Mouse (Mus musculus) stomach, embryonic 16.5 days (tissue): ENCODE data around the gene Psmb7. TPM values are rescaled to one million over a fixed set of nuclear protein-coding genes. Genes with fewer than 3 reads are reported as not detected.

Experiments used
- ATAC-seq: fragments of 200-750 bp; cut with Nextera tagmentation; 2 replicates; pipeline ENCODE4 v1.8.0; 2017; ENCODE audit warnings: moderate number of reproducible peaks, moderate TSS enrichment; ENCODE audit not compliant: insufficient read depth, low FRiP score
- H3K27ac ChIP-seq: fragments of 300-500 bp; sonication (generic); 2 replicates; pipeline ENCODE4 v1.5.1; 2014; ENCODE audit warnings: low read length
- H3K27me3 ChIP-seq: fragments of 300-500 bp; sonication (generic); 2 replicates; pipeline ENCODE4 v1.6.1; 2014; ENCODE audit warnings: low read length, control low read depth, mixed read lengths; ENCODE audit not compliant: control insufficient read depth, insufficient read depth
- H3K36me3 ChIP-seq: fragments of 300-500 bp; sonication (generic); 2 replicates; pipeline ENCODE4 v1.6.1; 2014; ENCODE audit warnings: low read length; ENCODE audit not compliant: control insufficient read depth, insufficient read depth
- H3K4me1 ChIP-seq: fragments of 300-500 bp; sonication (generic); 2 replicates; pipeline ENCODE4 v1.6.1; 2014; ENCODE audit warnings: low read length, control low read depth, mixed read lengths; ENCODE audit not compliant: control insufficient read depth, insufficient read depth
- H3K4me2 ChIP-seq: fragments of 300-500 bp; sonication (generic); 2 replicates; pipeline ENCODE4 v1.6.1; 2014; ENCODE audit warnings: low read depth, low read length, mixed read lengths
- H3K4me3 ChIP-seq: fragments of 300-500 bp; sonication (generic); replicated peaks from 2 replicates; pipeline ENCODE4 v1.5.1; 2014; ENCODE audit warnings: mild to moderate bottlenecking, low read length
- H3K9ac ChIP-seq: fragments of 300-500 bp; sonication (generic); 2 replicates; pipeline ENCODE4 v1.6.1; 2014; ENCODE audit warnings: low read length
- H3K9me3 ChIP-seq: fragments of 300-500 bp; sonication (generic); replicated peaks from 2 replicates; pipeline ENCODE4 v1.6.1; 2016; ENCODE audit warnings: low read length, control low read depth; ENCODE audit not compliant: control insufficient read depth
- WGBS: fragments of 180-500 bp; shearing (Covaris S2); extraction: QIAGEN DNeasy Blood & Tissue Kit; methylation state at CpG from one replicate; pipeline ENCODE4 v1.1.7; 2014; 5-methylcytosine and 5-hydroxymethylcytosine counted together
- polyA plus RNA-seq: library from polyadenylated mRNA; unstranded; fragments of >200 nt; fragmentation: Nextera tagmentation; extraction: Ambion mirVana; gene quantifications from 2 replicates; pipeline ENCODE4 v1.2.1, GENCODE M21; 2015

Gene Psmb7
- 211 and 213 TPM in 2 replicates for polyA plus RNA-seq

DNA sequence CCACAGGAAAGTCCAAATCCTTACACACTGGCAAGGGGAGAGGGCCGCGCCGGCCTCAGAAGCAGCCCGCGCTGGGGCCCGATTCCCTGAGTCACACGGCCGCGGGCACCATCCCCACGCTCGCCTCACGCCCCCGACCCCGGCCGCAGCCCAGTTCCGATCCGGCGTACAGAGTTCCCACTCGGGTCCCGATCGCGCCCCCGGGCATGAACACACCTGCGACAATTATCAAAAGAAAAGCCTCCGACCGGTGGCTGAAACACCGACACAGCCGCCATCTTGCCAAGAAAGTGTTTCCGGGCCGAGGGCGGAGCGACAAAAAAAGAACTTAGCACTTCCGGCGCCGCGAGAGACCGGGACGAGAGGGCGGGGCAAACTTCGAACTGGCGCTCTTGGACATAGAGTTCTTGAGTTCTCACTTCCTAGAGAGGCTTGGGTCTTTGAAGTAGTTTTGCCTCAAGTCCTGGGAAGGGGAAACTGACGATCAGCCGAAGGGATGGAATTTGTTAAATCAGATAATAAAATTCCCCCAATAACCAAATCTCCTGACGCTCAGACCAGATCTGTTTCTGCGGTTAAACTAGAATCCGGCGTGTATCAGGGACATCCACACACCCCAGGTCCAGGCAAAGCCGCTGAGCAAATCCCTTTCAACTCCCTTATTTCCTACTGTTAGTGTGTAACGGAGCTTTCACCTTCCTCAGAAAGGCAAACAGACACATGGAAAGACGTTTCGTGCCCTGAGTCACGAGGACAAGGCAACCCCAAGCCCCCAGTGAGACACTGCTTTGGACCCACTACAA is at the start of gene Psmb7:
Gene Psmb7 (minus strand): TSS at position 463 of the 803 bp plus-strand sequence.
- Histone ChIP-seq H3K9me3 (no peaks in the 10 kb centered on the region), H3K27me3 (no peaks in the 10 kb centered on the region), H3K9ac (peak within 1 kb of the TSS; percentile 85), H3K4me2 (peak within 1 kb of the TSS; percentile 75), H3K4me3 (peak within 1 kb of the TSS; percentile 82), H3K4me1 (peaks cover 9% of the 10 kb centered on the region; the same call in 1 of the 2 replicates), H3K36me3 (peaks cover 18% of the 10 kb centered on the region; the same call in 1 of the 2 replicates), H3K27ac (0 out of 2 replicates have a peak within 1 kb of the TSS, but pooled peaks have one; percentile 39)
- ATAC-seq, result peak; percentile 89
- 2% methylated on average over 52 of the region's 52 CpGs for WGBS

- H3K4me3 ChIP-seq, result no peak overlapping the region
- H3K27ac ChIP-seq, result no peak overlapping the region
- H3K4me1 ChIP-seq, result peaks cover 7% of the 10 kb centered on the region; the same call in 1 of the 2 replicates
- no peak overlapping the region for H3K9ac ChIP-seq
- H3K9me3 ChIP-seq, result no peaks in the 10 kb centered on the region
- H3K27me3 ChIP-seq, result no peaks in the 10 kb centered on the region
- no peak overlapping the region for H3K4me2 ChIP-seq
- ATAC-seq, result 0 out of 2 replicates have a peak, but pooled peaks have one; percentile 3
- no peaks in the 10 kb centered on the region for H3K36me3 ChIP-seq
- WGBS, result 13% methylated on average over 8 of the region's 8 CpGs
These were observed 47.7 kb upstream of the Psmb7 start for GRCm38 (mm10) chr2:38691542-38691941.

GRCm38 (mm10) chr2:38689881-38690280 is 46.0 kb upstream of the Psmb7 start:
- WGBS, result 68% methylated on average over 1 of the region's 1 CpGs
- H3K9ac ChIP-seq, result no peak overlapping the region
- ATAC-seq, result no peak
- no peak overlapping the region for H3K4me2 ChIP-seq
- H3K27me3 ChIP-seq, result no peaks in the 10 kb centered on the region
- no peaks in the 10 kb centered on the region for H3K9me3 ChIP-seq
- no peaks in the 10 kb centered on the region for H3K36me3 ChIP-seq
- H3K4me3 ChIP-seq, result no peak overlapping the region
- no peak overlapping the region for H3K27ac ChIP-seq
- H3K4me1 ChIP-seq, result peaks cover 7% of the 10 kb centered on the region; the same call in 1 of the 2 replicates

GRCm38 (mm10) chr2:38688791-38689520 is 45.1 kb upstream of the Psmb7 start:
- H3K9ac ChIP-seq, result peak overlapping the region; percentile 56
- H3K36me3 ChIP-seq, result no peaks in the 10 kb centered on the region
- peak overlapping the region; percentile 31 for H3K4me3 ChIP-seq
- H3K4me1 ChIP-seq, result peaks cover 7% of the 10 kb centered on the region; the same call in 1 of the 2 replicates
- peak; percentile 42; the same call in 1 of the 2 replicates for ATAC-seq
- peak overlapping the region; percentile 50 for H3K4me2 ChIP-seq
- WGBS, result 4% methylated on average over 29 of the region's 29 CpGs
- H3K9me3 ChIP-seq, result no peaks in the 10 kb centered on the region
- H3K27me3 ChIP-seq, result no peaks in the 10 kb centered on the region
- H3K27ac ChIP-seq, result no peak overlapping the region

GRCm38 (mm10) chr2:38685746-38686145 is 41.9 kb upstream of the Psmb7 start:
- no peak for ATAC-seq

GRCm38 (mm10) chr2:38683083-38683482 is 39.2 kb upstream of the Psmb7 start:
- no peak for ATAC-seq
- H3K4me1 ChIP-seq, result no peaks in the 10 kb centered on the region
- no peaks in the 10 kb centered on the region for H3K36me3 ChIP-seq
- H3K9ac ChIP-seq, result no peak overlapping the region
- no peak overlapping the region for H3K4me3 ChIP-seq
- H3K27ac ChIP-seq, result no peak overlapping the region
- H3K4me2 ChIP-seq, result no peak overlapping the region
- WGBS, result 57% methylated on average over 5 of the region's 5 CpGs
- H3K27me3 ChIP-seq, result no peaks in the 10 kb centered on the region
- H3K9me3 ChIP-seq, result no peaks in the 10 kb centered on the region

More at GRCm38 (mm10) chr2:38685746-38686145, 41.9 kb upstream of the Psmb7 start:
- no peaks in the 10 kb centered on the region for H3K9me3 ChIP-seq
- no peak overlapping the region for H3K9ac ChIP-seq
- H3K36me3 ChIP-seq, result no peaks in the 10 kb centered on the region
- H3K4me1 ChIP-seq, result peaks cover 7% of the 10 kb centered on the region; the same call in 1 of the 2 replicates
- no peaks in the 10 kb centered on the region for H3K27me3 ChIP-seq
- no peak overlapping the region for H3K4me2 ChIP-seq
- H3K27ac ChIP-seq, result no peak overlapping the region
- WGBS, result 62% methylated on average over 3 of the region's 3 CpGs
- no peak overlapping the region for H3K4me3 ChIP-seq

GRCm38 (mm10) chr2:38682209-38682608 is 38.3 kb upstream of the Psmb7 start:
- ATAC-seq, result no peak
- Histone ChIP-seq H3K36me3 (no peaks in the 10 kb centered on the region), H3K27me3 (no peaks in the 10 kb centered on the region), H3K4me3 (no peak overlapping the region), H3K4me2 (no peak overlapping the region), H3K4me1 (no peaks in the 10 kb centered on the region), H3K27ac (no peak overlapping the region), H3K9ac (no peak overlapping the region), H3K9me3 (no peaks in the 10 kb centered on the region)
- 90% methylated on average over 5 of the region's 5 CpGs for WGBS

DNA sequence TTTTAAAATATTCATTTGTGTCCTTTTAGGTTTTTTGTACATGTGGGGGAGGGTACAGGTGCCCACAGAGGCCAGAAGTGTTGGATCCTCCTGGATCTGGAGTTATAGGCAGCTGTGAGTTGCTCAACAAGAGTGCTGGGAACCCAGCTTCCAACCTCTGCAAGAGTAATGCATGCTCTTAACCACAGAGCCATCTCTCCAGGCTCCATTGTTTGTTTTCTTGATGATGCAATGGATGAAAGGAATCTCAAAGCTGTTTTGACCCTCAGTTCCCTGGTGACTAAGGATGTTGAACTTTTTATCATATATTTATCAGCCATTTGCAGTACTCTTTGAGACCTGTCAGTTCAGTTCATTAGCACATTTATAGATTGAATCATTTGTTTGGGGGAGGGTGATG is 35.1 kb upstream of the Psmb7 start:
- ATAC-seq, result no peak
- Histone ChIP-seq H3K36me3 (no peaks in the 10 kb centered on the region), H3K4me2 (no peak overlapping the region), H3K9ac (no peak overlapping the region), H3K27ac (no peak overlapping the region), H3K9me3 (no peaks in the 10 kb centered on the region), H3K4me3 (no peak overlapping the region), H3K4me1 (no peaks in the 10 kb centered on the region), H3K27me3 (no peaks in the 10 kb centered on the region)
